Mouse (Mus musculus) hindbrain, embryonic 14.5 days (tissue): Measurements from ENCODE around the gene Gm45234. TPM values are rescaled to one million over a fixed set of nuclear protein-coding genes. Genes with fewer than 3 reads are reported as not detected.

ENCODE experiments used
- ATAC-seq: fragments of 200-750 bp; cut with Nextera tagmentation; 2 replicates; pipeline ENCODE4 v1.8.0; 2017; ENCODE audit warnings: moderate number of reproducible peaks, mild to moderate bottlenecking, moderate TSS enrichment, moderate library complexity; ENCODE audit not compliant: low FRiP score
- DNase-seq: peaks from one replicate; pipeline ENCODE4 v3.0.0-alpha.2; 2015; ENCODE audit warnings: low spot score
- H3K27ac ChIP-seq: fragments of 300-500 bp; sonication (generic); 2 replicates; pipeline ENCODE4 v1.5.1; 2014; ENCODE audit warnings: mild to moderate bottlenecking, moderate library complexity
- H3K27me3 ChIP-seq: fragments of 300-500 bp; sonication (generic); 2 replicates; pipeline ENCODE4 v1.6.1; 2014; ENCODE audit warnings: mild to moderate bottlenecking, low read length, mixed read lengths; ENCODE audit not compliant: control insufficient read depth, insufficient read depth
- H3K36me3 ChIP-seq: fragments of 300-500 bp; sonication (generic); replicated peaks from 2 replicates; pipeline ENCODE4 v1.6.1; 2014; ENCODE audit not compliant: control insufficient read depth, insufficient read depth
- H3K4me1 ChIP-seq: fragments of 300-500 bp; sonication (generic); replicated peaks from 2 replicates; pipeline ENCODE4 v1.6.1; 2014; ENCODE audit warnings: antibody characterized with exemption, low read length, mixed read lengths; ENCODE audit not compliant: control insufficient read depth, insufficient read depth
- H3K4me2 ChIP-seq: fragments of 300-500 bp; sonication (generic); replicated peaks from 2 replicates; pipeline ENCODE4 v1.6.1; 2014; ENCODE audit warnings: mild to moderate bottlenecking, moderate library complexity
- H3K4me3 ChIP-seq: fragments of 300-500 bp; sonication (generic); replicated peaks from 2 replicates; pipeline ENCODE4 v1.5.1; 2014; ENCODE audit warnings: mild to moderate bottlenecking, low read length
- H3K9ac ChIP-seq: fragments of 300-500 bp; sonication (generic); 2 replicates; pipeline ENCODE4 v1.6.1; 2014
- H3K9me3 ChIP-seq: fragments of 300-500 bp; sonication (generic); 2 replicates; pipeline ENCODE4 v1.6.1; 2016; ENCODE audit warnings: low read length; ENCODE audit not compliant: control insufficient read depth
- WGBS: fragments of 180-500 bp; shearing (Covaris S2); extraction: QIAGEN DNeasy Blood & Tissue Kit; methylation state at CpG from one replicate; pipeline ENCODE4 v1.1.7; 2014; 5-methylcytosine and 5-hydroxymethylcytosine counted together
- polyA plus RNA-seq: library from polyadenylated mRNA; unstranded; fragments of >200 nt; fragmentation: Nextera tagmentation; extraction: Ambion mirVana; gene quantifications from 2 replicates; pipeline ENCODE4 v1.2.1, GENCODE M21; 2014

Gm45234 gene
- polyA plus RNA-seq, 1 experiment from 2014 or later: not detected

DNA sequence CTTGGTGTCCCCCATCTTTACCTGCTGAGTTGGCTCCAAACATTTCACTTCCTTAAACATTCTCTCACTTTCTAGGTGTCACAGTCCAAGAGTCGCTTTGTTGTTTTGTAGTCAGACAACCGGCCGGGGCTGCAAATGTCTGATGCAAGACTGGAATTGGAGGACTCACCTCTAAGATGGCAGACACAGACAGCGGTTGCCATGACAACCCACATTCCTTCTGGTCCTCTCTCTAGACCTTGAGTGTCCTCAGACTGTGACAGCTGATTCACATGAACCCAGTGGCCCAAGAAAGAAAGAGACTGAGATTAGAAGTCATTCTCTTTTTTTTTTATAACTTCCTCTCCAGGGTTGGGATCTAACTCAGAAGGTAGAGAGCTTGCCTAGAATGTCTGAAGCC is 33.7 kb upstream of the Gm45234 start:
- no peaks in the 10 kb centered on the region for H3K9me3 ChIP-seq
- H3K9ac ChIP-seq: no peak overlapping the region
- no peaks in the 10 kb centered on the region for H3K36me3 ChIP-seq
- DNase-seq (no peak), ATAC-seq (no peak)
- no peaks in the 10 kb centered on the region for H3K27me3 ChIP-seq
- no peak overlapping the region for H3K4me2 ChIP-seq
- no peak overlapping the region for H3K4me3 ChIP-seq
- no peak overlapping the region for H3K27ac ChIP-seq
- WGBS: 78% methylated on average over 4 of the region's 4 CpGs
- 0 out of 2 replicates have a peak, but pooled peaks cover 3% of the 10 kb centered on the region for H3K4me1 ChIP-seq

DNA sequence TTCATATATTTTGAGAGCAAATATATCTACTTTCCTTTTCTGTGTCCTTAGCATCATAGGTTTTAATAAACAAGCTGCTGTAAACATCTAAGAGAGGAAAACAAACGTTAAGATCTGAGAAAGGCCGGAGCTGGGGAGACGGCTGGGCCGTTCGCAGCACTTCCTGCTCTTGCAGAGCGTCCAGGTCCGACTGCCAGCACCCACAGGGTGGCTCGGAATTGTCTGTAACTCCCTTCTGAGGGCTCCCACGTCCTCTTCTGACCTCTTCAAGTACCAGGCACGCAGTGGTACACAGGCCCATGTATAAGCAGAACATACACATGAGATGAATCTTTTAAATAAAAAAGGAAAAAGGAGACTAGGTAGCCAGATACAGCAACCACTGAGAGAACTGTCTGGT is 31.9 kb upstream of the Gm45234 start:
- Histone ChIP-seq H3K36me3 (no peaks in the 10 kb centered on the region), H3K27ac (no peak overlapping the region), H3K4me3 (no peak overlapping the region), H3K4me2 (no peak overlapping the region), H3K27me3 (no peaks in the 10 kb centered on the region), H3K4me1 (0 out of 2 replicates have a peak, but pooled peaks cover 3% of the 10 kb centered on the region), H3K9me3 (no peaks in the 10 kb centered on the region), H3K9ac (no peak overlapping the region)
- DNase-seq: no peak
- WGBS: 74% methylated on average over 10 of the region's 10 CpGs
- no peak for ATAC-seq

DNA sequence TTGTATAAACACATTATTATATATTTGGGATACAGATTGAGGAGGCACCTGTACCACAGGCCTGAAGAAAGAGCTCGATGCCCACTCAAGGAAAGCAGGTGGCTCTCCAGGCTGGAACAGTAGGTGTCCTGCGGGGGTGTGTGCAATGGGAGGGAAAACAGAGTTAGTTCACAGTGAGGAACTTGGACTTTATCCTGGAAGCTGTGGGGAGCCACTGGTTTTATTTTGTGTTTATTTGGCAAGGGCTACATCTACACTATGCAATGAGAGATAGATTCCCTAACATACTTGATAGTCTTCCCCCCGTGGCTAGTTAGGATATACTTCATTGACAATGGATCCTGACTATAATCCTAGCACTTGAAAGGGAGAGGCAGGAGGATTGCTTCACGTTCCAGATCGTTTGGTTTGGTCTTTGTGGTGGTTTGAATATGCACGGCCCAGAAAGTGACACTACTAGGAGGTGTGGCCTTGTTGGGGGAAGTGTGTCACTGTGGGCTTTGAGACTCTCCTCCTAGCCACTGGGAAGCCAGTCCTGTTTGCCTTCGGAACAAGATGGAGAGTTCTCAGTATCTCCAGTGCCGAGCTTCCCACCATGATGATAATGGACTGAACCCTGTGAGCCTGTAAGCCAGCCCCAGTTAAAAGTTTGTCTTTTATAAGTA is 31.1 kb upstream of the Gm45234 start:
- Histone ChIP-seq H3K36me3 (no peaks in the 10 kb centered on the region), H3K4me3 (no peak overlapping the region), H3K4me1 (0 out of 2 replicates have a peak, but pooled peaks cover 3% of the 10 kb centered on the region), H3K4me2 (no peak overlapping the region), H3K27ac (no peak overlapping the region), H3K27me3 (no peaks in the 10 kb centered on the region), H3K9me3 (no peaks in the 10 kb centered on the region), H3K9ac (no peak overlapping the region)
- WGBS: 60% methylated on average over 8 of the region's 8 CpGs
- ATAC-seq (no peak), DNase-seq (no peak)

DNA sequence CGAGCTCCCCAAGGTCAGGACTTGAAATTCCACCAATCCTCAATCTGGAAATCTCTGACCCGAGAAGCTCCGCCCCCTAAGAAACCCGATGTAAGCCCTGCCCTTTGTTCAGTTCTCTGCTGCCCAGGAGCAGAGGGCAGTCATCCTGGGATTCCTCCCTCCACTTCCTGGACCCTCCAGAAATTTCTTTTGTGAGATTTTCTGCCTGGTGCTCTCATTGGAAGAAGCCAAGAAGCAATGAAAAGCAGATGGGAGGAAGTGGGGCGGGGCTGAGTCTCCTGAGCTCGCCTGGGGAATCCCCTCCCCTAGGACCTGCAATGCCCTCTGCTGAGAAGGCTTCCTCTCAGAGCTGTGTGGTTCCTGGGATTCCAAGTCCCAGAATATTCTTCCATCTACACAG is 26.6 kb upstream of the Gm45234 start:
- Histone ChIP-seq H3K36me3 (no peaks in the 10 kb centered on the region), H3K4me1 (peaks cover 13% of the 10 kb centered on the region; the same call in 1 of the 2 replicates), H3K27me3 (0 out of 2 replicates have a peak, but pooled peaks cover 4% of the 10 kb centered on the region), H3K9ac (no peak overlapping the region), H3K4me3 (no peak overlapping the region), H3K27ac (no peak overlapping the region), H3K4me2 (no peak overlapping the region), H3K9me3 (no peaks in the 10 kb centered on the region)
- DNase-seq (no peak), ATAC-seq (no peak)
- WGBS: 31% methylated on average over 6 of the region's 6 CpGs

DNA sequence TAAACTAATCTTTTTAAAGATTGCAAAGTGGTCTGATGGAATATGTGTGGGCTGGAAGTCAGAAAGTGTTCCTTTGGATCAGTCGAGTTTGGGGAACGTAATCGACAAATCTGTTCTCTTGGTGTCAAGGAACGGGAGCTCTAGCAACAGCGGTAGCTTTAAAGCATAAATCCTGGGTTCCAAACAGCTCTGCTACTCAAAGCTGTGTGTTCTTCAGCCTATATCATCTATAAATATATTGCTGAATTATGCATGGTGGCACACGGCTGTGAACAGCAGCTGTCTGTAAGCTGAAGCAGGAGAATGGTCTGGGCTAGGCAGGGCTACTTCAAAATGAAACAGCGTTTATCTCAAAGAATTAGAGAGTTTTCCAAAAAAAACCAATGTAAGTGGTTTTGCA is 25.1 kb upstream of the Gm45234 start:
- H3K27me3 ChIP-seq: 0 out of 2 replicates have a peak, but pooled peaks cover 4% of the 10 kb centered on the region
- WGBS: 92% methylated on average over 7 of the region's 7 CpGs
- no peaks in the 10 kb centered on the region for H3K36me3 ChIP-seq
- H3K4me2 ChIP-seq: no peak overlapping the region
- no peak for ATAC-seq
- no peak overlapping the region for H3K27ac ChIP-seq
- peaks cover 13% of the 10 kb centered on the region; the same call in 1 of the 2 replicates for H3K4me1 ChIP-seq
- no peak overlapping the region for H3K4me3 ChIP-seq
- DNase-seq: no peak
- H3K9me3 ChIP-seq: no peaks in the 10 kb centered on the region
- H3K9ac ChIP-seq: no peak overlapping the region

DNA sequence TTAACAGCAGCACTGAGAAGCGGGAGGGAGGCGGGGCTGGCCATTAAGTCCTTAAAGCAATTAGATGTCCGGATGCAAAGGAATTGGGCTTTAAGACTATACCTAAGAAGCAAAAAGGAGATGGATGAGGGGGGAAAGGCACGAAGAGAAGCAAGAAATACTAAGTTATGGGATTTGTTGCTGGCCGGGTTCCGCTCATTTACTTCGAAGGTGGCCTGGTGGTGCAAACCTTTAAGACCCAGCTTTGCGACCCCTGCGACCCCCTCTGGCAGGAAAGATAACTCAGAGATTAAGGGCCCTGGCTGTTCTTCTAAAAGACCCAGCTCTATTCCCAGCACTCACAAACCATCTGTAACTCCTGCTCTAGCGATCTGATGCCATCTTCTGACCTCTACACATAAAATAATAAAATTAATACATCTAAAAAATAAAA is 24.2 kb upstream of the Gm45234 start:
- WGBS: 5% methylated on average over 10 of the region's 10 CpGs
- Histone ChIP-seq H3K9ac (peak overlapping the region; percentile 49), H3K36me3 (no peaks in the 10 kb centered on the region), H3K4me3 (peak overlapping the region; percentile 33), H3K27ac (peak overlapping the region; percentile 32; the same call in 1 of the 2 replicates), H3K4me1 (peaks cover 13% of the 10 kb centered on the region; the same call in 1 of the 2 replicates), H3K4me2 (peak overlapping the region; percentile 78), H3K9me3 (no peaks in the 10 kb centered on the region), H3K27me3 (0 out of 2 replicates have a peak, but pooled peaks cover 4% of the 10 kb centered on the region)
- ATAC-seq (no peak), DNase-seq (no peak)

DNA sequence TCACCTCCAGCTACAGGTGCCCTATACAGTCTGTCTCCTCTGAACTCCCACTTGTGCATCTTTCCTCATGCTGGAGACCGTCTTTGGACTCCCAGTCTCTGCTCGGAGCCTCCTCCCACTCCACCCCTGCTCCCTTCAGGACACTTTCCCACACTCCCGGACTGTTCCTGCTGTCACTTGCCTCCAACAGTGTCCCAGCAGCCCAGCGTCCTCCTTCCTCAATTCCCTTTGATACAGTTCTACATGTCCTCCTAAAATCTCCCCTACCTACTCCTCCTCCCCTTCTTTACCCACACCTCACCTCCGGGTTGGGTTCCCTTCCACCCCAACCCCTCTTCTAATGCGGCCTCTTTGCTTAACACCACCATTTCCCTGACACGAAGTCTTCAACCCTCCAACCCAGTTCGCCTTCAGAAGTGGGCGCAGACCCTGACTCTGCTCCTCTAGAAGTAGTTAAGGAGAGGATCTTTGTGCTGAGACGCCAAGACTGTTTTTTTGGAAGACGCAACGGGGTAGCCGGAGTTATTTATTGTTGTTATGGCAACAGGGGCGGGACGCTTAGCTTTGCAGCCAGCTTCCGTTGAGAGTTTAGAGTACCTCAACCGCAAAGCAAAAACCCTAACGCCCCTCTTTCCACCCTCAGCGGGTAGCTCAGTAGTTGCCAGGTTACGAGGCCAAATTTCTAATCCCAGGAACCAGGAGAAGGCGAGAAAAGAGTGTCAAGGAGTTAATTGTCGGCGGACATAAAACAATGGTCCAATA is 23.6 kb upstream of the Gm45234 start, which contains the start of gene Lrrc23:
TSS of gene Lrrc23 (minus strand) at position 506 of the 762 bp plus-strand sequence.
- Histone ChIP-seq H3K27me3 (0 out of 2 replicates have a peak, but pooled peaks cover 4% of the 10 kb centered on the region), H3K36me3 (no peaks in the 10 kb centered on the region), H3K4me1 (peaks cover 13% of the 10 kb centered on the region; the same call in 1 of the 2 replicates), H3K9ac (peak within 1 kb of the TSS; percentile 49), H3K9me3 (no peaks in the 10 kb centered on the region), H3K4me2 (peak within 1 kb of the TSS; percentile 78), H3K4me3 (peak within 1 kb of the TSS; percentile 33), H3K27ac (peak within 1 kb of the TSS; percentile 43)
- WGBS: 2% methylated on average over 23 of the region's 23 CpGs
- ATAC-seq: peak; percentile 62; the same call in 1 of the 2 replicates
- peak; percentile 73 for DNase-seq

DNA sequence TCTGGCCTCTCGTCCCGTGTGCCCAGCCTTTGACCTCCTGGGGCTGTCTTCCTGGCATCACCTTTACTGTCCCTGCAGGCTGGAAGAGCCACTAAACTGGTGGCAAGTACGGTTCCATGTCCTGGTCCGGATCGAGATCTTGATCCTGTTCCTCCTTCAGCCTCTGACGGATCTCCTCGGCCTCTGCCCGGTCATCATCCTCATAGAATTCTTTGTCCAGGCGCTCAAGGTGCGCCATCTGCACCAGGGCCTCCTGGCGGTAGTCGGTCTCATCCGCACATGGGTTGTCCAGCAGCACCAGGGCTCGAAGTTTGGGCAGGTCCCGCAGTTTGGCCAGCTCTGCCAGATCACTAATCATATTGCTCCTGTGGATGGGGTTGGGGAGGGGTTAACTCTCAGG is 14.7 kb upstream of the Gm45234 start:
- H3K36me3 ChIP-seq: no peaks in the 10 kb centered on the region
- H3K4me3 ChIP-seq: no peak overlapping the region
- DNase-seq: no peak
- peaks cover 15% of the 10 kb centered on the region; the same call in 1 of the 2 replicates for H3K4me1 ChIP-seq
- no peak for ATAC-seq
- H3K27me3 ChIP-seq: no peaks in the 10 kb centered on the region
- WGBS: 89% methylated on average over 15 of the region's 15 CpGs
- H3K9ac ChIP-seq: no peak overlapping the region
- no peak overlapping the region for H3K27ac ChIP-seq
- no peak overlapping the region for H3K4me2 ChIP-seq
- H3K9me3 ChIP-seq: no peaks in the 10 kb centered on the region

DNA sequence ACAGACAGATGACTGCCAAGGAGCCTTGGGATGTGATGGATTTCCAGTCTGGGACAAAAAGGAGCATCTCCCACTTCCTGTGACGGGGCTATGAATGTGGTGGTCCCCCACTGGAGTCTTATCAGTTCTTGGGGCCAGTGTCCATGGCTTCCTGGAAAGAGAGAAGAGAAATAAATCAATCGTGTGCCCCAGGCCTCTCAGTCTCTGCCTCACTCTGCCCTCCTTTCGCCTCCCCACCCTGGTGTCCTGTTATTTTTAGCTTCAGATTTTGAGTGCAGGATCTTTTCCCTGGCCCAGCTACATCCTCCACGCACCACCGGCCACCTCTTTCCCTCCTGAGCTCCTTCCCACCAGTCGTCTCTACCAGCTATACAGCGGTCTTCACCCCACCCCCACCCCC is 14.2 kb upstream of the Gm45234 start:
- no peak overlapping the region for H3K27ac ChIP-seq
- H3K4me2 ChIP-seq: peak overlapping the region; percentile 71
- peak overlapping the region; percentile 77 for H3K9ac ChIP-seq
- peaks cover 15% of the 10 kb centered on the region; the same call in 1 of the 2 replicates for H3K4me1 ChIP-seq
- ATAC-seq (no peak; the same call in 1 of the 2 replicates), DNase-seq (no peak)
- H3K36me3 ChIP-seq: no peaks in the 10 kb centered on the region
- no peaks in the 10 kb centered on the region for H3K9me3 ChIP-seq
- no peaks in the 10 kb centered on the region for H3K27me3 ChIP-seq
- peak overlapping the region; percentile 49 for H3K4me3 ChIP-seq
- WGBS: 67% methylated on average over 7 of the region's 7 CpGs
